Mouse (Mus musculus) adrenal gland, postnatal 14 days (tissue): ENCODE results near the gene Clcnkb. TPM values are rescaled to one million over a fixed set of nuclear protein-coding genes. Genes with fewer than 3 reads are reported as not detected.

ENCODE experiments used
- total RNA-seq: library from RNA; stranded (reverse); gene quantifications from 2 replicates; pipeline ENCODE4 v1.2.3, GENCODE M21; 2021

The Clcnkb gene
- total RNA-seq, 1 experiment from 2014 or later: not detected

Other genes with a start within 250 kb of the Clcnkb start
- gene Rsg1, start 202.1 kb downstream of the Clcnkb start, total RNA-seq: 1.1 and 1.8 TPM in 2 replicates
- 35.9 and 36.8 TPM in 2 replicates for gene Arhgef19, start 176.5 kb downstream of the Clcnkb start, total RNA-seq
- 18.8 and 19.4 TPM in 2 replicates for gene Epha2, start 114.8 kb downstream of the Clcnkb start, total RNA-seq
- 11.0 and 16.9 TPM in 2 replicates for gene Fam131c, start 47.8 kb downstream of the Clcnkb start, total RNA-seq
- gene Clcnka, start 17.3 kb downstream of the Clcnkb start, total RNA-seq: not detected in 2 replicates
- gene Hspb7, start 4.8 kb upstream of the Clcnkb start, total RNA-seq: 0.19 and 1.5 TPM in 2 replicates
- not detected in 2 replicates for gene Srarp, start 20.1 kb upstream of the Clcnkb start, total RNA-seq
- gene Zbtb17, start 28.6 kb upstream of the Clcnkb start, total RNA-seq: 17.0 and 19.4 TPM in 2 replicates
- 50.2 and 60.0 TPM in 2 replicates for gene Spen, start 122.6 kb upstream of the Clcnkb start, total RNA-seq
- gene Fblim1, start 190.1 kb upstream of the Clcnkb start, total RNA-seq: 11.0 and 13.2 TPM in 2 replicates
- 9.7 and 9.9 TPM in 2 replicates for gene Tmem82, start 202.6 kb upstream of the Clcnkb start, total RNA-seq
- gene Slc25a34, start 207.8 kb upstream of the Clcnkb start, total RNA-seq: 31.9 and 32.5 TPM in 2 replicates
- gene Plekhm2, start 248.9 kb upstream of the Clcnkb start, total RNA-seq: 37.3 and 48.5 TPM in 2 replicates